Mouse (Mus musculus): ENCODE data around the gene Fam189b.

GRCm38 (mm10) chr3:89214681-89215411 is 31.9 kb downstream of the Fam189b start, which contains the start of gene Thbs3:
- TF ChIP-seq POLR2A (IDR thresholded peaks at IDR 0.05; ENCODE audit: insufficient read depth, low read length) (no peak), CTCF (IDR thresholded peaks at IDR 0.05; ENCODE audit: low read depth, low read length) (no peak)
